Mouse (Mus musculus) thymus, adult 2 months (tissue): ENCODE data around the gene Gm21976.

Source experiments
- CTCF ChIP-seq: fragments of 200-500 bp; IDR thresholded peaks from 2 replicates; pipeline ENCODE4 v1.5.1; 2012; ENCODE audit warnings: mild to moderate bottlenecking, control low read depth, low read length, moderate library complexity, borderline replicate concordance; ENCODE audit not compliant: control insufficient read depth, poor library complexity, insufficient read depth; ENCODE audit errors: extremely low read depth
- POLR2A ChIP-seq: fragments of 200-500 bp; IDR thresholded peaks from 2 replicates; pipeline ENCODE4 v1.6.1; 2012; ENCODE audit warnings: mild to moderate bottlenecking, low read length, control low read depth, moderate library complexity; ENCODE audit not compliant: control insufficient read depth, poor library complexity, insufficient read depth; ENCODE audit errors: extremely low read depth

DNA sequence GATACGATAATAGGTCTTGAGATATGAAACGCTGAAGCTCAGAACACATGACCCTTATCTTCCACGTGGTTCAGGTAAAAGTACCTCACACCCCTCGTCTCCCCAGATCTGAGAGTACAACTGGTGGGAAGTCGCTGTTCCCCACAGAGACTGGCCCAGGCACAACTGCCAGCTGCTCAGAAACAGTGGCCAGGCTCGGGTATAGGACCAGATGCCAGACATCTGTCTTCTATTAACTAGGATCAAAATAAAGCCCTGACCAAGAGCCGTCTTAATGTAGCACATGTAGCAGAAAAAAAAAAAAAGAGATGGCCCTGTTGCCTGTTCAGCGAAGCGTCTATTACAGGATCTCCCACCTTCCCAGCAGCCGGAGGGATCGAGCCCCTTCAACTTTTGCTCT, 45.3 kb downstream of the Gm21976 start:
- TF ChIP-seq CTCF (no peak), POLR2A (no peak)
